In genomic region chr10:94940786-94941185, GRCm38 (mm10) we compare ENCODE assay signal across 11 mouse cellular contexts. TPM values are rescaled to one million over a fixed set of nuclear protein-coding genes. Genes with fewer than 3 reads are reported as not detected.
DNase-seq lines count a peak whose midpoint lies in the region; ATAC-seq lines count a peak whose summit lies in the region.
"Had no signal": no experiment of that assay in that cellular context is flagged by ENCODE, and none has a peak within 500 bp of the region (broad histone marks: within the 10 kb centered on the region; RNA-seq: fewer than 3 reads in every experiment).

No protein-coding gene starts in this region.

- DNase-seq in heart, adult 11 months: no peak
- peak; percentile 69 for DNase-seq in embryo, embryonic 10 days (ENCODE audit: low spot score)
- DNase-seq in urinary bladder, postnatal 14 days (ENCODE audit: low spot score): no peak
- no peak for DNase-seq in natural killer cell, adult 2 months (ENCODE audit: low spot score in 2 of 2)
- DNase-seq in spleen, adult 18-20 months: no peak
- DNase-seq: kidney, postnatal 25 days had no signal

- H3K9me3 ChIP-seq in heart, embryonic 14.5 days (ENCODE audit: control insufficient read depth, low read length): no peaks in the 10 kb centered on the region
- H3K9me3 ChIP-seq in hindbrain, embryonic 15.5 days: no peaks in the 10 kb centered on the region
- no peaks in the 10 kb centered on the region for H3K9me3 ChIP-seq in neural tube, embryonic 12.5 days
- H3K9me3 ChIP-seq: stomach, embryonic 15.5 days had no signal

- H3K4me1 ChIP-seq in heart, embryonic 14.5 days (ENCODE audit: control insufficient read depth in 2 of 2, insufficient read depth in 2 of 2, low read length in 2 of 2): peaks cover 2 to 23% of the 10 kb centered on the region in 2 experiments; a peak in 3 of 4 replicates
- peaks cover 41% of the 10 kb centered on the region for H3K4me1 ChIP-seq in hindbrain, embryonic 15.5 days (replicated peaks)
- H3K4me1 ChIP-seq in neural tube, embryonic 12.5 days: peaks cover 41% of the 10 kb centered on the region

- ATAC-seq in heart, embryonic 14.5 days (ENCODE audit: insufficient number of reproducible peaks, insufficient read depth, low FRiP score, low read depth): no peak
- no peak for ATAC-seq in hindbrain, embryonic 15.5 days (ENCODE audit: low FRiP score, low read depth)
- no peak for ATAC-seq in neural tube, embryonic 12.5 days (ENCODE audit: low FRiP score, low read depth)

- 33% methylated on average over 7 of the region's 7 CpGs for WGBS in heart, embryonic 14.5 days
- 6% methylated on average over 7 of the region's 7 CpGs for WGBS in hindbrain, embryonic 15.5 days
- 4% methylated on average over 7 of the region's 7 CpGs for WGBS in neural tube, embryonic 12.5 days

- no peak overlapping the region for H3K4me3 ChIP-seq in heart, embryonic 14.5 days (ENCODE audit: control insufficient read depth in 1 of 2, insufficient read depth in 1 of 2, low read depth in 1 of 2, low read length in 2 of 2)
- peak overlapping the region; percentile 80 for H3K4me3 ChIP-seq in hindbrain, embryonic 15.5 days
- no peak overlapping the region for H3K4me3 ChIP-seq in neural tube, embryonic 12.5 days
- H3K4me3 ChIP-seq: stomach, embryonic 15.5 days had no signal

- H3K4me2 ChIP-seq in heart, embryonic 14.5 days (ENCODE audit: low read length): peak overlapping the region; percentile 95
- peak overlapping the region; percentile 73 for H3K4me2 ChIP-seq in hindbrain, embryonic 15.5 days
- peak overlapping the region; percentile 93 for H3K4me2 ChIP-seq in neural tube, embryonic 12.5 days (replicated peaks)
- H3K4me2 ChIP-seq: stomach, embryonic 15.5 days had no signal

- peaks cover 29% of the 10 kb centered on the region for H3K27me3 ChIP-seq in heart, embryonic 14.5 days (ENCODE audit: control insufficient read depth, insufficient read depth, low read length)
- H3K27me3 ChIP-seq in hindbrain, embryonic 15.5 days: no peaks in the 10 kb centered on the region
- H3K27me3 ChIP-seq in neural tube, embryonic 12.5 days (replicated peaks): peaks cover 30% of the 10 kb centered on the region

- no peak overlapping the region for H3K27ac ChIP-seq in heart, embryonic 14.5 days (replicated peaks in 1 of 2; ENCODE audit: control insufficient read depth in 1 of 2, insufficient read depth in 1 of 2, low read depth in 2 of 2, low read length in 2 of 2)
- H3K27ac ChIP-seq in hindbrain, embryonic 15.5 days (replicated peaks): peak overlapping the region; percentile 39; the same call in 1 of the 2 replicates
- no peak overlapping the region for H3K27ac ChIP-seq in neural tube, embryonic 12.5 days
- H3K27ac ChIP-seq: macrophage; stomach, embryonic 15.5 days had no signal

- no peaks in the 10 kb centered on the region for H3K36me3 ChIP-seq in heart, embryonic 14.5 days (ENCODE audit: control insufficient read depth, insufficient read depth, low read length)
- H3K36me3 ChIP-seq in hindbrain, embryonic 15.5 days: no peaks in the 10 kb centered on the region
- no peaks in the 10 kb centered on the region for H3K36me3 ChIP-seq in neural tube, embryonic 12.5 days
- H3K36me3 ChIP-seq: stomach, embryonic 15.5 days had no signal

- H3K9ac ChIP-seq in heart, embryonic 14.5 days (ENCODE audit: low read length): no peak overlapping the region
- H3K9ac ChIP-seq in hindbrain, embryonic 15.5 days: no peak overlapping the region
- H3K9ac ChIP-seq in neural tube, embryonic 12.5 days: no peak overlapping the region
- H3K9ac ChIP-seq: stomach, embryonic 15.5 days had no signal

RNA-seq across cellular contexts. Expression of gene Plxnc1, which starts 3.8 kb away (rescaled TPM):
- 6.0 and 6.9 TPM in 2 replicates for polyA plus RNA-seq in heart, embryonic 14.5 days (2014; fragmentation: Nextera tagmentation; extraction: Ambion mirVana)
- 12.5 and 13.1 TPM in 2 replicates for polyA plus RNA-seq in hindbrain, embryonic 15.5 days (2015; fragmentation: Nextera tagmentation; extraction: Ambion mirVana)
- polyA plus RNA-seq in neural tube, embryonic 12.5 days (2016; fragmentation: Nextera tagmentation; extraction: Ambion mirVana): 5.7 and 6.0 TPM in 2 replicates
